Mouse (Mus musculus): Measurements from ENCODE around the gene Nt5dc3. TPM values are rescaled to one million over a fixed set of nuclear protein-coding genes. Genes with fewer than 3 reads are reported as not detected.

Gene Nt5dc3
- polyA plus RNA-seq, 1 experiment from 2014 or later: 0.99 TPM

DNA sequence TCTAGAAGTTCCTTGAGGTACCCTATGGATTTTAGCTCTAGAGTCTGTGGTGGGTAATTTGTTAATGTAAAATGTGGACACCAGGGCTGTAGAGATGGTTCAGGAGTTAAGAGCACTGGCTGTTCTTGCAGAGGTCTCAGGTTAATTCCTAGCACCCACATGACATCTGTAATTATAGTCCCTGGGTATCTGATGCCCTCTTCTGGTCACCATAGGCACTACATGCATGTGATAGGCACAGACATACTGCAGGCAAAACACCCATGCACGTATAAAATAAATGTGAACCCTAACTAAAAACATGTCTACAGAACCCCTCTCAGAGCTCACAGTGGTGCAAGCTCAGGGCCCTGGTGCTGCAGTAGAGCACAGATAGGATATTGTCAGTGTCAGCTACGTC is 50.7 kb downstream of the Nt5dc3 start:
- WGBS: 93% methylated on average over 2 of the region's 2 CpGs
- Histone ChIP-seq H3K4me1 (replicated peaks; ENCODE audit: insufficient read depth, low read length) (no peaks in the 10 kb centered on the region), H3K9ac (ENCODE audit: low read depth, low read length) (no peak overlapping the region), H3K4me3 (replicated peaks; ENCODE audit: low read depth, low read length) (no peak overlapping the region), H3K4me2 (ENCODE audit: low read length) (no peak overlapping the region), H3K9me3 (replicated peaks; ENCODE audit: low read length) (no peaks in the 10 kb centered on the region), H3K36me3 (ENCODE audit: insufficient read depth, low read length) (0 out of 2 replicates have a peak, but pooled peaks cover 3% of the 10 kb centered on the region), H3K27me3 (ENCODE audit: insufficient read depth, low read length) (no peaks in the 10 kb centered on the region), H3K27ac (no peak overlapping the region)
- peak; percentile 38; the same call in 1 of the 2 replicates for TF ChIP-seq CTCF (IDR thresholded peaks at IDR 0.05; ENCODE audit: low read depth)
- DNase-seq (ENCODE audit: low spot score) (no peak), ATAC-seq (replicated peaks; ENCODE audit: low FRiP score, low read depth) (no peak)

DNA sequence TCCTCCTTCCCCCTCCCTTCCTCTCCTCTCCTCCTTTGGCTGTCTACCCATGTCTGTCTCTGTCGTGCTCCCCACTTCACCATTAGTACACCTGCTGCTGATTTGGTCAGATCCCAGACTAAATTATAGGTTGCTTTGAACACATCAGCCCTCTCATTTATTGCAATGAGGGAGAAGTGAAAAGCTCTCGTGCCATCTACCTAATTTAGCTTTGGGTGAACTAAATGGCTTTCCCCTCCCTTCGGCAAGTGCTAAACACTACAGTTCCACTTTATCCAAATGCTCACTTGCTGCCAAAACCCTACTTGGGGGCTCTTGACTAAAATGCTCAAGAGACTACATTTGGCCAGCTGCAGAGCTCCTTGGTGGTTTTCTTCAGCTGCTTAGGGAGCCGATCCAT is 58.0 kb downstream of the Nt5dc3 start:
- H3K27me3 ChIP-seq (ENCODE audit: insufficient read depth, low read length): no peaks in the 10 kb centered on the region
- H3K27ac ChIP-seq: no peak overlapping the region
- ATAC-seq (replicated peaks; ENCODE audit: low FRiP score, low read depth): no peak
- H3K36me3 ChIP-seq (ENCODE audit: insufficient read depth, low read length): 0 out of 2 replicates have a peak, but pooled peaks cover under 1% of the 10 kb centered on the region
- no peak overlapping the region for H3K9ac ChIP-seq (ENCODE audit: low read depth, low read length)
- H3K4me1 ChIP-seq (replicated peaks; ENCODE audit: insufficient read depth, low read length): no peaks in the 10 kb centered on the region
- H3K4me3 ChIP-seq (replicated peaks; ENCODE audit: low read depth, low read length): no peak overlapping the region
- no peak overlapping the region for H3K4me2 ChIP-seq (ENCODE audit: low read length)
- no peak for DNase-seq (ENCODE audit: low spot score)
- H3K9me3 ChIP-seq (replicated peaks; ENCODE audit: low read length): no peaks in the 10 kb centered on the region
- WGBS: 87% methylated on average over 4 of the region's 4 CpGs
- no peak for TF ChIP-seq CTCF (IDR thresholded peaks at IDR 0.05; ENCODE audit: low read depth)

DNA sequence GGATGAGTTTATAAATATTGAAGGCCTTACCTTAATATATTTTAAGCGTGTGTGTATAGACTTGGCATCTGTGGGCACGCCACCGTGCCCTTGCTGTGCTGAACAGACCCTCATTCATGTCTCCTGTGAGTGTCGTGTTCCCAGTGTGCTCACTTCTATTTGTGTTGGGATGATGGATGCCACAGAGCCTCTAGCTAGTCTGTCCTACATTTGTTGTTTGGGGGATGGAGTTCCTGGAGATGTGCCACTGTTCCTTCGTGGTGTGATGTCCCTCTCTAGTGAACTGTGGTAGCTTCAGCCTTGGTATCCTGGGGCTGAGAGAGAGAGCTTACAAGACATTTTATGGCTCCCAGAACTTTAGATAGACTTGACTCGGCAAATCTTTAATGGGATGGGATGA is 60.0 kb downstream of the Nt5dc3 start:
- DNase-seq (ENCODE audit: low spot score) (no peak), ATAC-seq (replicated peaks; ENCODE audit: low FRiP score, low read depth) (no peak)
- no peaks in the 10 kb centered on the region for H3K36me3 ChIP-seq (ENCODE audit: insufficient read depth, low read length)
- no peaks in the 10 kb centered on the region for H3K4me1 ChIP-seq (replicated peaks; ENCODE audit: insufficient read depth, low read length)
- TF ChIP-seq CTCF (IDR thresholded peaks at IDR 0.05; ENCODE audit: low read depth): no peak
- no peaks in the 10 kb centered on the region for H3K27me3 ChIP-seq (ENCODE audit: insufficient read depth, low read length)
- no peak overlapping the region for H3K4me3 ChIP-seq (replicated peaks; ENCODE audit: low read depth, low read length)
- H3K27ac ChIP-seq: no peak overlapping the region
- no peak overlapping the region for H3K9ac ChIP-seq (ENCODE audit: low read depth, low read length)
- 89% methylated on average over 6 of the region's 6 CpGs for WGBS
- no peaks in the 10 kb centered on the region for H3K9me3 ChIP-seq (replicated peaks; ENCODE audit: low read length)
- H3K4me2 ChIP-seq (ENCODE audit: low read length): no peak overlapping the region

DNA sequence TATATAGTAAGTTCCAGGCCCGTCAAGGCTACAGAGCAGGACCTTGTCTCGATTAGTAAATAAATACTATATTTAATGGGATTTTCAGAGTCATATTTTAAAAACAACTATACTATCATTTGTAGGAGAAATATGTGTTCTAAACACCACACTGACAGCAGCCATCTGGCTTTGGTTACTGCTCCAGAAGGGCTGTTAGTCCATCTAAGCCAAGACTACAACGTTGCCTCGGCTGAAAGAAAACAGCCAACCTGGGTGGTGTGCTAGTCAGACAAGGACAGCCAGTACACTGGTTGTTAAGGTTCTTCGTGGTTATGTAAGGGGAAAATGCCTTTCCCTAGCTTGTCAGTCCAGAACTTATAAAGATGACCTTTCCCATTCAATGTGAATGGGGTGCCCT is 63.9 kb downstream of the Nt5dc3 start:
- H3K4me2 ChIP-seq (ENCODE audit: low read length): no peak overlapping the region
- H3K27me3 ChIP-seq (ENCODE audit: insufficient read depth, low read length): no peaks in the 10 kb centered on the region
- DNase-seq (ENCODE audit: low spot score) (no peak), ATAC-seq (replicated peaks; ENCODE audit: low FRiP score, low read depth) (no peak)
- no peaks in the 10 kb centered on the region for H3K9me3 ChIP-seq (replicated peaks; ENCODE audit: low read length)
- H3K9ac ChIP-seq (ENCODE audit: low read depth, low read length): no peak overlapping the region
- no peaks in the 10 kb centered on the region for H3K36me3 ChIP-seq (ENCODE audit: insufficient read depth, low read length)
- no peak for TF ChIP-seq CTCF (IDR thresholded peaks at IDR 0.05; ENCODE audit: low read depth)
- H3K27ac ChIP-seq: no peak overlapping the region
- WGBS: 77% methylated on average over 5 of the region's 5 CpGs
- no peak overlapping the region for H3K4me3 ChIP-seq (replicated peaks; ENCODE audit: low read depth, low read length)
- no peaks in the 10 kb centered on the region for H3K4me1 ChIP-seq (replicated peaks; ENCODE audit: insufficient read depth, low read length)

DNA sequence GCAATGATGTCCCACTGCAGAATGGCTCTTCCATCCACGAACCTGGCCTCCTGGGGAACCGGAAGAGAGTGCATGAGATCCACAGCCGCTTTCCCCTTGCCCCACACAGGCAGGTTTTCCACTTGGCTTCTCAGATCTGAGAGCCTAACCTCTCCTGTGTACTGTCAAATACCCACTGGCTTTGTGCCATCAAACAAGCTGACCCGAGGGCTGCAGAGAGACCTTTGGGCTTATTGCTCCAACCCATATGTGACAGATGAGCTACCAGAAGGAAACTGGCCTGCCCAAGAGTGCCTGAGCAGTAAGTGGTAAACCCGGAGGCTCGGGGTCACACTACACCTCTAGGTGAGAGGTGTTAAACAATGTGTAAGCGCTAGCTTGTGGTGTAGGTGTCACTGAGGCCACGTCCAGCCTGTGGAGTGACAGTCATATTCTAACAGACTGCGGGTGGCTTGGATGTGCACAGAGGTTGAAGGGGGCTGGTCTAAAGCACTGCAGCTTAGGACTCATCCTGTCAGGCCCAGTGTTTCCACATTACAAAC is 68.2 kb downstream of the Nt5dc3 start:
- H3K27ac ChIP-seq: no peak overlapping the region
- ATAC-seq (replicated peaks; ENCODE audit: low FRiP score, low read depth): no peak; the same call in 1 of the 2 replicates
- H3K9me3 ChIP-seq (replicated peaks; ENCODE audit: low read length): no peaks in the 10 kb centered on the region
- no peak overlapping the region for H3K4me2 ChIP-seq (ENCODE audit: low read length)
- no peak overlapping the region for H3K4me3 ChIP-seq (replicated peaks; ENCODE audit: low read depth, low read length)
- no peaks in the 10 kb centered on the region for H3K27me3 ChIP-seq (ENCODE audit: insufficient read depth, low read length)
- DNase-seq (ENCODE audit: low spot score): no peak
- H3K4me1 ChIP-seq (replicated peaks; ENCODE audit: insufficient read depth, low read length): no peaks in the 10 kb centered on the region
- H3K36me3 ChIP-seq (ENCODE audit: insufficient read depth, low read length): no peaks in the 10 kb centered on the region
- WGBS: 52% methylated on average over 9 of the region's 9 CpGs
- no peak for TF ChIP-seq CTCF (IDR thresholded peaks at IDR 0.05; ENCODE audit: low read depth)
- H3K9ac ChIP-seq (ENCODE audit: low read depth, low read length): no peak overlapping the region

DNA sequence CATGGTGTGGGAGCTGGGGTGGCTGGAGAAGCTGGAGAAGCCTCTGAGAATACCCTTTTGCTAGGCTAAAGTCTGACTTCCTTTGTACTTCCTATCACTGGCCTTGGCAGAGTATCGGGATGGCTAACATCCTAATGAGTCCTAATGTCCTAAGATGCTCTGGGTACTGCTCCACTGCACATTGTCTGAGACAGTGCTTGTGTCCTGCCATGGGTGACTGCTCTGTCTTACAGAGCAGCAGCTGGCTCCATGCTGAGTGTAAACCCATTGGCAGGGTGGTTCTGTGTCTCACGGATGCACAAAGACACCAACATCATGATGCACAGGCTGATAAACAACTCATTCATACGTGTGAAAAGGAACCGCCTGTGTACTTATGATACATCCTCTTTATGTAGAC is 70.3 kb downstream of the Nt5dc3 start:
- H3K27me3 ChIP-seq (ENCODE audit: insufficient read depth, low read length): no peaks in the 10 kb centered on the region
- H3K36me3 ChIP-seq (ENCODE audit: insufficient read depth, low read length): no peaks in the 10 kb centered on the region
- TF ChIP-seq CTCF (IDR thresholded peaks at IDR 0.05; ENCODE audit: low read depth): no peak
- H3K4me3 ChIP-seq (replicated peaks; ENCODE audit: low read depth, low read length): no peak overlapping the region
- DNase-seq (ENCODE audit: low spot score) (no peak), ATAC-seq (replicated peaks; ENCODE audit: low FRiP score, low read depth) (no peak)
- no peak overlapping the region for H3K27ac ChIP-seq
- H3K9me3 ChIP-seq (replicated peaks; ENCODE audit: low read length): no peaks in the 10 kb centered on the region
- H3K9ac ChIP-seq (ENCODE audit: low read depth, low read length): no peak overlapping the region
- 79% methylated on average over 4 of the region's 4 CpGs for WGBS
- H3K4me1 ChIP-seq (replicated peaks; ENCODE audit: insufficient read depth, low read length): no peaks in the 10 kb centered on the region
- H3K4me2 ChIP-seq (ENCODE audit: low read length): no peak overlapping the region

DNA sequence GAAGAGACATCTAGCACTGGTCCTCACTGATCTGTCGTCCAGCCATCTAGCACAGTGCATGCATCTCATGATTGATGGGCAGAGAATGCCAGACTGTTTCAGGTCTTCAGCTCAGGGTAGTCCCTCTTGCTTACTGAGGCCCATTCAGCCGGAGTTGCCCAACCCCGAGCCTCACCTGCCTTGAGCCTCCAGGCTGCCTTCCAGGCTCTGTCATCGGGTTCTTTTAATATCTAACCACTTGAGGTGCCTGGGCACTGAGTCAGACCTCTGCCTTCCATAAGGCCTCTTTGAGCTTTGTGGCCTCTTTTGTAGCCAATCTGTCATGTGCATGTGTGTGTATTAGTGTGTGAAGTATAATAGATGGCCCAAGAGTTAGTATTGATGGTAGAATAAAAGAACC is 70.7 kb downstream of the Nt5dc3 start:
- WGBS: 75% methylated on average over 4 of the region's 4 CpGs
- no peak overlapping the region for H3K4me3 ChIP-seq (replicated peaks; ENCODE audit: low read depth, low read length)
- no peaks in the 10 kb centered on the region for H3K27me3 ChIP-seq (ENCODE audit: insufficient read depth, low read length)
- no peak overlapping the region for H3K9ac ChIP-seq (ENCODE audit: low read depth, low read length)
- ATAC-seq (replicated peaks; ENCODE audit: low FRiP score, low read depth) (no peak), DNase-seq (ENCODE audit: low spot score) (no peak)
- no peak overlapping the region for H3K4me2 ChIP-seq (ENCODE audit: low read length)
- no peak for TF ChIP-seq CTCF (IDR thresholded peaks at IDR 0.05; ENCODE audit: low read depth)
- no peak overlapping the region for H3K27ac ChIP-seq
- H3K9me3 ChIP-seq (replicated peaks; ENCODE audit: low read length): no peaks in the 10 kb centered on the region
- no peaks in the 10 kb centered on the region for H3K36me3 ChIP-seq (ENCODE audit: insufficient read depth, low read length)
- no peaks in the 10 kb centered on the region for H3K4me1 ChIP-seq (replicated peaks; ENCODE audit: insufficient read depth, low read length)
